Mouse (Mus musculus) kidney, postnatal 36 days (tissue): ENCODE results near the gene Zap70.
"Not testable (repeated sequence)": the region's sequence is repeated elsewhere in the genome, so short reads cannot be mapped to it uniquely, and the experiment has no call there.

ENCODE experiments used
- DNase-seq, 2 experiments: peaks; one replicate each; pipeline ENCODE4 v3.0.0; 2021 to 2022; ENCODE audit warnings: mixed read lengths in 2 of 2

Zap70 gene

DNA sequence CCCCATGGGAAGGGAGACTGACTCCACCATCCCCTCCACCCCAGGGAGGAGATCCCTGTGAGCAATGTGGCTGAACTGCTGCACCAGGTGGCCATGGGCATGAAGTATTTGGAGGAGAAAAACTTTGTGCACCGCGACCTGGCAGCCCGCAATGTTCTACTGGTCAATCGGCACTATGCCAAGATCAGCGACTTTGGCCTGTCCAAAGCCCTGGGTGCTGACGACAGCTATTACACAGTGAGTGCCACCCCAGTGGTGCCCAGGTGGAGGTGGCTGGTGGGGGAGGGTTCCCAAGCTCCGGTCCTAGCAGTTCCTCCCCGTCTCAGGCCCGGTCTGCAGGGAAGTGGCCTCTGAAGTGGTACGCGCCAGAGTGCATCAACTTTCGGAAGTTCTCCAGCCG lies 19.2 kb downstream of the Zap70 start:
- peak; percentile 45 to 73 for DNase-seq

DNA sequence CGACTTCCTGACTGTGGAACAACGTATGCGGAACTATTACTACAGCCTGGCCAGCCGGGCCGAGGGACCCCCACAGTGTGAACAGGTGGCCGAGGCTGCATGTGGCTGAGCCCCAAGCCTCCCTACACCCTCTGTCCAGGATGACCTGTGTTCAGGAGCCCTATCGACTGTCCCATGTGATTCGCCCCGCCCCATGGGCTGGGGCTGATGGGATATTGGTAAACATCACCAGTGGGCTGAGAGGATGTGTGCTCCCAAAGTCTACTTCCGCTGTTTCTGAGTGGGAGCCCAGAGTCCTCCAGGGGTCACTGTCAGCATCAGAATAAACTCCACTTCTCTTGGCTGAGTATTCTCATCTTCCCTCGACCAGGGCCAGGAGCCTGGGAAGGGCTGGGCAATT lies 20.9 kb downstream of the Zap70 start:
- DNase-seq, result peak in 1 of 2 experiments; percentile 42

DNA sequence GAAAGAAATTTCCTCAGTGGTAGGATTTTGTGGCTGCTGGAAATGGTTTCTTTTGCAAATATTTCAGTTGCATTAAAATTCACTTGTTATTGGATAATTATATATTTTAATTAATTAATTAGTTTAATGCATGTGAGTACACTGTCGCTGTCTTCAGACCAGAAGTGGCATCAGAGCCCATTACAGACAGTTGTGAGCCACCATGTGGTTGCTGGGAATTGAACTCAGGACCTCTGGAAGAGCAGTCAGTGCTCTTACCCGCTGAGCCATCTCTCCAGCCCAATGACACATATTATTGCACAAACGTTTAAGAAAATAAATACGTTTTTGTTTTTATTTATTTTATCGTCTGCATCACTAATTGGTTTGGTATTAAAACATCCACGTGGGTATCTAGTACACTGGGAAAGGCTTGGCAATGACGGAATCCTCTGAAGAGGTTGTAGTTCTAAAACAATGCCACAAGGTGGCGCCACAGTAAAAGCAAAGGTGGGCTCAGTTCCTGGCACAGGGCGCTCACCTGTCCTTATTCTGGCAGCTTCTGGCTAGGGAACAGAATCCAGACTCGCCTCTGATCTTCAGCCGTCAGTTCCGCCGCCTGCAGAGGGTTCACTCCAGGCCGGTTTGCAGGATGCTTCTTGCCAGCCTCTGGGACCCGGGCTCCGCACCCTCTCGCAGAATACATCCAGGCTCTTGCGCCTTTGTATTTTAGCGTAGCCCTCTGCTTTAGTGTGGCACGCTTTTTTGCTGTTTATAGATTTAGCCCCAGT lies 23.0 kb downstream of the Zap70 start:
- DNase-seq, result peak; percentile 80 to 88

DNA sequence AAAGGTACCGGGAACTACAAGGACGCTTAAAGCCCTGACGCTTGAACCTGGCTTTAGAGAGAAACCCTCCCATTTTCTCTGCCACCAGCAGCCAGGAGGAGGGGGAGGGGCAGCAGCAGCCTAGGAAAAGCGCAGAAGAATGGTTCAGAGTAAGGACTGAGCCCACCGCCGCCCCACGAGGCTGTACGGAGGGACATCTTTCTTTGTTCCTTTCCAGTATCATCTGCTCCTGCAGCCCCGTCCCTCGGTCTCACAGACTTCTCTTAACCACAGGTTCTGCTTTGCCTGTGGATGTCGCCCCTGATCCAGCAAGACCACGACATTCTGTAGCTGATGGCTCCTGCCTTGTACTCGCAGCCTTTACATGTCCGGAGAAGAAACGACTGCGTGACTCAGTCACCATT lies 23.6 kb downstream of the Zap70 start:
- peak in 1 of 2 experiments; percentile 52 for DNase-seq

DNA sequence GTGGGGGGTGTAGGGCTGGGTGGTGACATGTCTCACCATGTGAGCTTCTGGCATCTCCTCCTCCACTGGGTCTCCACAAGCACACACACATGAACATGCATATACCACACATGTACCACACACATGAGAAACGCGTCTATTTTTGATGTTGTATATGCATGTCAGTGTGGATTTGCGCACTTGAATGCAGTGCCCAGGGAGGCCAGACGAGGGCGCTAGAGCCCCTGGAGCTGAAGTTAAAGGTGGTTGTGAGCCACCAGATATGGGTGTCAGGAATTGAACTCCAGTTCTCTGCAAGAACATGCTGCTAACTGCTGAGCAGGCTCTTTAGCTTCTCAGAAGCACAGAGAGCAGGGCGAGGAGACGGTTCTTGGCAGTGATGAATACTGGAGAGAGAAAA lies 24.8 kb downstream of the Zap70 start:
- DNase-seq, result no peak

DNA sequence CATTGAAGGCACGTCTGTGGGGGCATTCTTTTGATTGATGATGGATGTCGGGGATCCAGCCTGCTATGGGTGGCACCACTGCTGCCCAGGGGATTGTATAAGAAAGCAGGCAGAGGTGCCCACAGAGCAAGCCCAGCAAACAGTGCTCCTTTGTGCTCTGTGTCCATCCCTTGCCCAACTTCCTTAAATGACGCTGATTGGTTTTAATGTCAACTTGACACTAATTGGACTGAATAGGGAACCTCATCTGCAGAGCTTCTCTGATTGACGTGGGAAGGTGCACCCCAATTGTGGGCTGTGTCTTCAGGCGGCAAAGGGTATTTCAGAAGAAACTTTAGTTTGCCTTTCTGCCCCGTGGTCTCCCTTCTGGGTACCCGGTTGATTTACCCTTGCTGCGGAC lies 27.8 kb downstream of the Zap70 start:
- no peak for DNase-seq

DNA sequence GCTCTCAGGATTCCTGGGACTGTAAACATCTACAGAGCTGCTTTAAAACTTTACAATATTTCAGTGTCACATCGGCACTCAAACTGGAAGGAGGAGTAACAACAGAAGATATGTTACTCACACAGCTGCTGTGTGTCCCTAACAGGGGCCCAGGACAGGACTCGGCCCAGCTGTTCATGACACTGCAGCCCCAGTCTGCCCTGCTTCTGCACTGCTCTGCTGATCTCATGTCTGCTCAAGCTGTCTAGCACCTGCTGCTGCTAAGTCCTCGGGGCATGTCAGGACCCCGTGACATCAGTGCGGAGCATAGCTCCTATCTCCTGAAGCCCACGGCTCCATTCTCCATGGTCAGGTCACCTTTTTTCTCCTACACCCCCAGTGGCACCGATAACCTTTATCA lies 35.1 kb downstream of the Zap70 start:
- no peak for DNase-seq

DNA sequence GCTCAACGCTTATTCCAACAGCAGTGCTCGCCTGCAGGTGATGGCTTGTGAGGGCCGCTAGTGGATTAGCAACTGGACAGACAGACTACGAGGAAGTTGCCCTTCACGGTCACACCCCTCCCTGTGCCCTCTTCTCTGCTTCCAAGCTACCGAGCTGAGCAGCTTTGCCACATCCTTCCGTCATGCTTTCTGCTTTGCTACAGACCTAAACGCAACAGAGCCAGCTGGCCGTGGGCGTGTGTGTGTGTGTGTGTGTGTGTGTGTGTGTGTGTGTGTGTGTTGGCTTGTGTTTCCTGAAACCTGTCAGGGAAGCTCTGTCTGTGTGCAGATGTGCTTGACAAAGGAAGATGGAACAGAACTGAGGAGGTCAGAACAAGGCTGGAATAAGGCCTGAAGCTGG lies 35.9 kb downstream of the Zap70 start:
- no peak for DNase-seq

DNA sequence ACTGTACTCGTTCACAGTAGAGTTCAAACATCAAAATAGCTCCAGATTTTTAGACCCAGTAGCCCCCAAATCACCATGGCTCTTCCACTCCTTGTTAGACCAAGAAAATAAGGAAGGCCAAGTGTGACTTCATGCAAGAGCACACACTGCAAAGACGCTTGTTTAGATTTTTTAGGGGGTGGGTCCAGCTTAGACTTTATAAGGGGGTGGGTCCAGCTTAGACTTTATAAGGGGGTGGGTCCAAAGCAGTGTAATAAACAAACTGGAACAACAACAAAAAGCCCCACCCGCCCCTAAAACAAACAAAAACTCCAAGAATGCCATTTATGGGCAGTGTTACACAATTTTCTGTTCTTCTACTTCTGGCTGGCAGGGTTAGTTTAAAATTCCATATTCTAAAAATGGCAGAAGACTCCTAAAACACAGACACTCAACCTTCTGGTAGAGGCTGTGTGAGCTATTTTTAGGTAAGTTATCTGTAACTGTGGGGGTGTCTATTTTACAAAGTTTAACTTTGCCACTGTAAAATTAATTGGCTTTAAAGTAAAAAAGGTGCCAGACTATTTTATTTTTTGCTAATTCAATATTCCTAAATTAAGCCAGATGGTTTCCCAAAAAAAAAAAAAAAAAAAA lies 38.9 kb downstream of the Zap70 start:
- no peak for DNase-seq

DNA sequence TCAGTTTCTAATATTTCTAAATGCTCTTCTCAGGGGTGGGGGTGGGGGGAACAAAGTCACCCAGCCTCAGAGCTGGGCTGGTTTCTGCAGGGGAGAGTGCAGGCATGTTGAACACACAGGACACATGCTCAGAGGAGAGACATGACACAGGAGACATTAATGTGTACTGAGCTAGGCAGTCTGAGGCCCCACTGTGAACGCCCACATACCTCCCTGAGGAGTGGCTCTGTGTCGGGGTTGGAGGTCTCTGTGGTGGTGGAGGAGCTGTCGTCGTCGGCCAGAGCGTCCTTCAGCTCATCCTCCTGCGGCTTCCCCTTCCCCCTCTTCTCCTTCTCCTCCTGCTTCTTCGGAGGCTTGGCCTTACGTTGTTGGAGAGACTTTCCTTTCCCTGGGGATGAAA lies 42.7 kb downstream of the Zap70 start:
- DNase-seq, result no peak

DNA sequence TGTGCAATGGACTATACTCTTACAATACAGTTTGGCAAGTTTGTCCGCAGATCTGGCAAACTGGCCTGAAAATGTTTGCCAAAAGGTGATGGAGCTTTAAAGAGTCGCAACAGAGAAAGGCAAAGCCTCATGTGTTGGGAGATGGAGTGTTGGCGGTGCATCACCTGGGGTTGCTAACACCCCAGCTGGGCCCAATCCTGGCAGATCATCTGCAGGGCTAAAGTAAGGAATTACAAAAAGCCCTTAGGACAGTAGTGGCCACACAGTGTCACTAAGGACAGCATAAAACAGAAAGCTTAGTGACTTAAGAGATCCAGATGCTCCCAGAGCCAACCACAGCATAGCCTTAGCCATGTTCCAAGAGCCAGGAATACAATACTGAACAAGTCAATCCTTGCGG lies 43.2 kb downstream of the Zap70 start:
- DNase-seq, result no peak

DNA sequence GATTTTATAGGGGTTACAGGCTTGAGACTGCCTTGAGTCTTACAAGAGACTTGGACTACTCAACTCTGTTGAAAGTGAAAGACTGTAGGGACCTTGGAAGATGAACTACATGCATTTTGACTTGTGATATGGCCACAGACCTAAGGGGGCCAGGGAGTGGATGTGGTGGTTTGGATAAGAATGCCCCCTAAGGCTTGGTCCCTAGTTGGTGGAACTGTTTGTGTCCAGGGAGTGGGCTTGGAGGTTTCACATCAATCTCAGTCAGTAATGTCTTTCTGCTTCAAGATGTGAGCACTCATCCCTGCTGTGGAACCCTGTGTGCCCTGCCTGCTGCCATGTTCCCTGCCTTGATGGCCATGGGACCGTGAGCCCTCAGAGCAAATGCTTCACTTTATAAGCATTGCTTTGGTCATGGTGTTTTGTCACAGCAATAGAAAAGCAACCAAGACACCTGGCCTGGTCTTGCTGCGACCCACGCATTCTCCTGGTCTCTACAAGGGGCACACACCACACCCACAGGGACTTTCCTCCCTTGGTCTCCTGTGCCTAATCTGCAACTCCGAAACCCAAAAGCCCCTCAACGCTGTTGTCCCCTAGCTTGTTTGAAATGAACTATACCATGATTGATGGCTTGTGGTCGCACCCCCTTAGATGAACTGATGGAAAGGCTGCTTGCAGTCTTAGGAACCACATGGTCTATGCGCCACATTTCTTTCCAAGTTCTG lies 44.7 kb downstream of the Zap70 start:
- no peak for DNase-seq

DNA sequence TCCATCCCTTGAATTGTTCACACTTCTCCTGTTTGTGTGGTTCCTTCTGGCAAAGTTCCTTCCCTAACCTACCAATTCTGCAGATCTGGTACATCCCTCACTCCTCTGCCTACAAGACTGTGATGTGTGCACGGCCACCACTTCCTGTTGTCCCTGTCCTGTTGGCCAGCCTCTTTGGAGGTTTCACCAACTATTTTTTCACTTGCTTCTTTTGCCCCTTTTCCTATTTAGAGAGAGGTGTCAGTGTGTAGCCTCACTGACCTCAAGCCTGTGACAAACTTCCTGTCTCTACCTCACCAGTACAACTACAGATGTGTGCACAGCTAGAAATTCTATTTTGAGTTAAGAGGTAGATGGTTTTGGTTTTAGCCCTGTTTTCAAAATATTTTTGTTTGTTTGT lies 45.5 kb downstream of the Zap70 start:
- no peak for DNase-seq

DNA sequence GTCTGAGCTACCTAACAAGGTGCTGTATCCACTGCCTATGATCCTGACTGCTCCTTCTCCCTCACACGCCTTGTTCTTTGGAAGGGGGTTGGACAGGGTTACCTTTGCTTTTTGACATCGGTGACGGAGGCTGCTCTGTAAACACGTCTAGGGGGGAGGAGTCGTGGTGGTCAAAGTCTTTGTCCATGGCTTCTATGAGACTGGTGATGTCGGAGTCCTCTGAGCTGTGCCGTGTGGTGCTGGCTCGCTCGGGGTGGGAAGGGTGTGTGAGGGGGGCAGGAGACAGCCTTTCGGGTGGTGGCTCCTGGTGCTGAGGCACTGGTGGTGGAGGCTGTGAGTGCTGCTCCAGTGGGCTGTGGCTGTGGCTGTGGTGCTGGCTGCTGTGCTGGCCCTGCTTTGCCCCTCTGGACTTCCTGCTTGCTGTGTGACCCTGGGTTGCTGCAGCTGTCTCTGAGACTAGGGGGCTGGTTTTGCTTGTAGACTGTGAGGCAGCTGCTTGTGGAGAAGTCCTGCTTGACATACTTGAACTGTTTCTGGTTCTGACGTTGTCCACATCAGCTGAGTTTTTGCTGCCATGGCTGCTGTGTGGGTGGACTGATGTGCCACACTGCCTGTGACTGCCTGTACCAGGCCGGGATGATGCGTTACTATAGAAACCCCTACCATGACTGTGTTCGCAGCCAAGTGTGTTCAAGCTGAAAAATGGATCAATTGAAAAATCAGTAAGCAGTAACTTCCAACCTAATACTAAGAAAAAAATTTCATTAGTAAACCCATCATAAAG lies 46.4 kb downstream of the Zap70 start:
- DNase-seq, result no peak

DNA sequence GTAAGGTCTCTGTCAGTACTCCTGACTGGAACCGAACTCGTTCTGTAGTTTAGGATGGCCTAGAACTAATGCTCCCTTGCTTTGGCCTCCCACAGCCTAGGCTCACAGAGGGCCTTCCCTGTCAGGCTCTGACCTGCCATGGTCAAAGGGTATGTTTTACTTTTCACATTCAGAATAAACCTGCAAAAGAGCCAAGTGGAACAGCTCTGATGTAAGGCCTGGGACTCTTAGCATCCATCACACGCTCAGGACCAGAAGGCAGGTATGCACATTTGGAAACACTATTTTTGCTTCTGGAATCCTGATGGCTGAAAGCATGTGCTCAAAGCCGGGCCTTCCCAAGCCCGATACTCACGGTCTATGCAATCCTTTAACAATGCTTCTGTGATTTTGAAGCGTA lies 50.2 kb downstream of the Zap70 start:
- DNase-seq, result no peak

DNA sequence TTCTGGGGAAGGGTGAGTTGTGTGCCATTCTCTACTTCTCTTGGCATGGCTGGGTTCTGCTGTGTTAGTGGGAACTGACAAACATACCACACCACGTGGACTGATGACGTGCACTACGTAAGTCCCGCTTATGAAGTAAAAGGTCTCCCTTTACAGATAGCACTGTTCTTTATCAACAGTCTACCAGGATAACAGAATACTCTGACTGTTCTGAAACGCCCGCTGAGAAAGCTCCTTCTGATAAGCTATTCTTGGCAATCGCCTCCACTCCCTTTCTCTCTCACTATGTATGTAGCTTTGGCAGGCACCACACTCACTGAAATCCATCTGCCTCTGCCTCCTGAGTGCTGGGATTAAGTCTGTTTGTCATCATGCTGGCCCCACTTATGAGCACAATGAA lies 51.8 kb downstream of the Zap70 start:
- no peak for DNase-seq

DNA sequence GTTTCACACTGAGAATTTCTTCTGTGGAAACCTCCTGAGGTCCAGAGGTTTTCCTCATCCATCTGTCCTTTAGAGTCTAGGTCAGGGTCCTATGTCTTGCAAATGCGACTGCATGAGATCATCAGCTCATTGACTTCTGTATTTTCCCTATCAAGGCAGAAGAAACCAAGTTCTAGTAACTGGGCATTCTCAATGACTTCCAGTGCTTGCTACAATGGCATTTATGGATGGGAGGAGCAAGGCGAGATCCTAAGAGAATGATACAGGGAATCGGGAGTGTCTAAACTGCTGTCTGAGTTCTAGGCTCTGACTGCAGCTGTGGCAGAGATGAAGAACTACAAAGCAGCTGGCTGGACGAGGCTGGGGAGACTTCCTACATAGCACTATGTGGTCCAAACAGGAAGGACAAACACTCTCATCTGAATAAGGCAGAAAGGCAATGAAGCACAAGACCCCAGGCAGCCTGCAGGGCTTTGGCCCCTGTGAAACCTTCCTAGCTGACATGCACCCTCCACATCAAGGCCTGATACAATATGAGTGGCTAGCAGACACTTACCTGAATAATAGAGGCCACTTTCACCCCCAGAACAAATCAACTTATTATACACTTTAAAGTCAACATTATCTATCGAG lies 52.8 kb downstream of the Zap70 start:
- DNase-seq, result no peak

DNA sequence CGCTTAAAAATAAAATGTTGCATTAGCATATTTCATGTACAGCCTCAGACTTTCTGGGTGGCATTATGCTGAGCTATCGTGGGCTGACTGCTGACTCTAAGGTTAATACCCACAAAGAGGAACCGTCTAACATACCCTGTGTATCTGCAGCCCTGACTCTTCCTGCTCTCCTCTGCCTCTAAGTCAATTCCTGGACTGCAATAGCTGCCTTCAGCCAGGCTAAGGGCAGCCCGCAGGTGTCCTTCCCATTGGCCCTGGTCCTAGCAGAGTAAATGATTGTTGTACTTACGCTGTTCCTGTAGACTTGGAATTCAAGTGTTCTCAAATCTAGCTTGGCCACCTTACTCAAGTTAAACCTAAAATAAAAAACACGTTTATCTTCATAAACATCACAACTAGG lies 53.6 kb downstream of the Zap70 start:
- peak; percentile 39 to 53 for DNase-seq

DNA sequence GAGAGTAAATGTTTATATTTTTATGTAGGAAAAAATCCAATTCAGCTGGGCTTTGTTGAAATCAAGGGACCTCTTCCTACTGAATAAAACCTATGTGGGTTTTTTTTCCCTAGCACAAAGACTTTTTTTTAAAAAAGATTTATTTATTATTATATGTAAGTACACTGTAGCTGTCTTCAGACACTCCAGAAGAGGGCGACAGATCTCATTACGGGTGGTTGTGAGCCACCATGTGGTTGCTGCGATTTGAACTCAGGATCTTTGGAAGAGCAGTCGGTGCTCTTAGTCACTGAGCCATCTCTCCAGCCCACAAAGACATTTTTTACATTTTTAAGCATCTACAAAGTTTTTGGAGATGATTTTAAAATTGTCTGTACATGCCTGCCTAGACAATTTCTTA lies 60.3 kb downstream of the Zap70 start:
- DNase-seq, result not testable (repeated sequence)

DNA sequence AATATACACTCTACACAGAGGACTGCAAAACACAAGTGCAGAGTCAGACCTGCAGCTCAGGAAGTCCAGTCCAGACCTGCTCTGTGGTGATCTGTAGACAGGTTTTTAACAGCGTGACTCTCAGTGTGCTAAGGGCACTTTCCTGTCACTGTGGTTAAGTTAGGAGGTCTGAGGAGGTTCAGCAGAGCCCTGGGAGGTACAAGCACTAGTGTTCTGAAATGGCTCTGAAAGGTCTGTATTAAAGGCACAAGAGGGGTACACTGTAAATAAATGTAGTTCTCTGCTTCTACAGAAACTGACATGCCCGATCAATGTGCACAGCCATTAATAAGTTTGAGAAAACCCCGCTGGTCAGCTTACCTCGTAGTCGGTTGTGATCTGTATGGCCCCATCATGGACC lies 62.8 kb downstream of the Zap70 start:
- DNase-seq, result no peak

DNA sequence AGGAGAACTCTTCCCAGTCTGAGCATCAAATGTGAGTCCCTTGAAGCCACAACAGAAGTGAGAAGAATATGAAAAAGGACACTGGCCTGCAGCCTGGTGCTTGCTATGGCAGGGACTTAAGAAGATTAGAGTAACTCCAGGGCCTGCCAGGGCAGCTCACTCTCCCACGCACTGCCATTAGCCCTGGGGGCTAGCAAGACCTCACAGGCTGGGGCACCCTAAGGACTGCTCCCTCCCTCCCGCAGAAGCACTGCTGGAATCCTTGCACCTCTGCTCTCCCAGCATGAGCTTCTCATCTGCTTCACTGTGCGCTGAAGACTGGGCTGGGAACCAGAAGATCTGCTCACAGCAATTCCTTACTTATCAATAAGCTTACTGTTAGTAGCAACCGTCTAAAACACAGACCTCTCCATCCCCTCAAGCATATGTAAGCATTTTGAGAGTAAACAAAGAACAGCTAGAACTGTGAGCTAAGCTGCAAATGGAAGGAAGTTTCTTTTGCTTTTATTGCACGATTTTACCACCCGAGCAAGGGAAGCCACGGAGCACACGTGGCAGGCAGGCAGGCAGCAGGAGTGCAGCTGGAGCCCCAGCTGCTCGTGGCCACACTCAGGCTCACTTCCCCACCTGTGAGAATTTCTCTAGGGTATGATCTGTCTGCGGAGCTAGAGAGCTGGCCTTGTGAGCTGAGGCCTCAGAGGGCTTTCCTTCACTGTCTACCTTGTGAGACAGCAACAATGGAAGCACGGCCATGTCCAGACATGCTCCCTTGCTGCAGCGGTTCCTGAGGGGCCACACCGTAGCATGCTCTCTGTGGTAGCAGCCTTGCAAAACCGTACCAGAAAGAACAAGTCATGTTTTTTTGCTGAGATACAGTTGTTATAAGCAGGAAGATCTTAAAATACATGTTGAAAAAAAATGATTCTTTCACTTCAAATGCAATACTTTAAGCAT lies 69.6 kb downstream of the Zap70 start:
- no peak for DNase-seq
